Mouse (Mus musculus) kidney, postnatal 0 days (tissue): ENCODE data around the gene Tmem51. TPM values are rescaled to one million over a fixed set of nuclear protein-coding genes. Genes with fewer than 3 reads are reported as not detected.
A peak's percentile ranks its signal among the peaks of the same experiment; 100 is the strongest.

Experiments
- ATAC-seq: fragments of 200-750 bp; cut with Nextera tagmentation; replicated peaks from 2 replicates; pipeline ENCODE4 v1.8.0; 2017; ENCODE audit warnings: low read depth, moderate number of reproducible peaks, moderate TSS enrichment, moderate library complexity; ENCODE audit not compliant: low FRiP score
- DNase-seq: peaks from one replicate; pipeline ENCODE4 v3.0.0-alpha.2; 2016; ENCODE audit warnings: low spot score
- H3K27ac ChIP-seq: fragments of 300-500 bp; sonication (generic); 2 replicates; pipeline ENCODE4 v1.5.1; 2014; ENCODE audit warnings: mild to moderate bottlenecking
- H3K27me3 ChIP-seq: fragments of 300-500 bp; sonication (generic); 2 replicates; pipeline ENCODE4 v1.6.1; 2014; ENCODE audit warnings: low read length, mixed read lengths; ENCODE audit not compliant: insufficient read depth
- H3K36me3 ChIP-seq: fragments of 300-500 bp; sonication (generic); 2 replicates; pipeline ENCODE4 v1.6.1; 2014; ENCODE audit warnings: low read length, mixed read lengths; ENCODE audit not compliant: insufficient read depth
- H3K4me1 ChIP-seq: fragments of 300-500 bp; sonication (generic); replicated peaks from 2 replicates; pipeline ENCODE4 v1.6.1; 2014; ENCODE audit warnings: antibody characterized with exemption, low read length, mixed read lengths; ENCODE audit not compliant: insufficient read depth
- H3K4me2 ChIP-seq: fragments of 300-500 bp; sonication (generic); 2 replicates; pipeline ENCODE4 v1.6.1; 2014; ENCODE audit warnings: mild to moderate bottlenecking, low read length, moderate library complexity, mixed read lengths
- H3K4me3 ChIP-seq: fragments of 300-500 bp; sonication (generic); replicated peaks from 2 replicates; pipeline ENCODE4 v1.5.1; 2014; ENCODE audit warnings: low read depth, low read length
- H3K9ac ChIP-seq: fragments of 300-500 bp; sonication (generic); 2 replicates; pipeline ENCODE4 v1.6.1; 2014; ENCODE audit warnings: low read depth, low read length
- H3K9me3 ChIP-seq: fragments of 300-500 bp; sonication (generic); replicated peaks from 2 replicates; pipeline ENCODE4 v1.6.1; 2016; ENCODE audit warnings: low read length, inconsistent platforms, mixed read lengths
- CTCF ChIP-seq: IDR thresholded peaks from 2 replicates; pipeline ENCODE4 v1.5.1; 2016; ENCODE audit warnings: antibody characterized with exemption, low read depth, mild to moderate bottlenecking, moderate library complexity
- WGBS: fragments of 180-500 bp; shearing (Covaris S2); extraction: QIAGEN DNeasy Blood & Tissue Kit; methylation state at CpG from one replicate; pipeline ENCODE4 v1.1.7; 2014; 5-methylcytosine and 5-hydroxymethylcytosine counted together
- polyA plus RNA-seq: library from polyadenylated mRNA; unstranded; fragments of >200 nt; fragmentation: Nextera tagmentation; extraction: Ambion mirVana; gene quantifications from 2 replicates; pipeline ENCODE4 v1.2.1, GENCODE M21; 2015

Gene Tmem51
- polyA plus RNA-seq, 1 experiment from 2014 or later, result 56.8 TPM

DNA sequence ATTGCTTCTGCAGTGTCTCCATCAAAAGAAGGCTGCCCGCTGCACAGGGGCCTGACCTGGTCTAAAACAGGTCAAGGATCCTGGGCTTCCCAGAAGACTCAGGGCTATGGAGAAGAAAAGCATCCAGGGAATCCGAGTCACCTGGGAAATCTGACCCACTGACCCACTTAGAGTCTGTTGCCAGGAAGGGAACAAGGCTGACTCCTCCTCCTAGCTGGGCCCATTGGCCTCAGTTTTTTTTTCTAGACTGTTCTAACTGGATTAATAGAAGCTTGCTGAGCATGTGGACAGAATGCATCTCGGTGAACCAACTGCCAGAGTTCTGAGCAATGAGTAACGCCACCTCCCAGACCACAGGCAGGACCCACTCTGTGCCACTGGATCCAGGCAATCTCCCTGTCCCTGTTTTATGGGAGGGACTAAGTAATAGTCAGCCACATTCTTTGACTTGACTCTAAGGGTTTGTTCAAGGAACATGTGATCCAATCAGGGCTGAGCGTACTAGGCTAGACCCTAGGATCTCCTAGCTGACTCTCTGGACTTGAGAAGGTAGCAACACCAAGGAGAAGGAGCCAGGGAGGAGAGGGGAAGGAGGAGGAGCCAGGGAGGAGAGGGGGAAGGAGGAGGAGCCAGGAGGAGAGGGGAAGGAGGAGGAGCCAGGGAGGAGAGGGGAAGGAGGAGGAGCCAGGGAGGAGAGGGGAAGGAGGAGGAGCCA lies 90.6 kb downstream of the Tmem51 start:
- no peak overlapping the region for H3K27ac ChIP-seq
- DNase-seq (no peak), ATAC-seq (0 out of 2 replicates have a peak, but pooled peaks have one; percentile 15)
- 65% methylated on average over 5 of the region's 5 CpGs for WGBS
- no peaks in the 10 kb centered on the region for H3K36me3 ChIP-seq
- TF ChIP-seq CTCF, result no peak
- no peak overlapping the region for H3K4me2 ChIP-seq
- H3K4me1 ChIP-seq, result 0 out of 2 replicates have a peak, but pooled peaks cover 5% of the 10 kb centered on the region
- no peak overlapping the region for H3K9ac ChIP-seq
- no peaks in the 10 kb centered on the region for H3K9me3 ChIP-seq
- H3K27me3 ChIP-seq, result no peaks in the 10 kb centered on the region
- H3K4me3 ChIP-seq, result no peak overlapping the region

GRCm38 (mm10) chr4:141992530-141993204 lies 91.4 kb downstream of the Tmem51 start:
- Histone ChIP-seq H3K4me1 (no peaks in the 10 kb centered on the region), H3K9ac (no peak overlapping the region), H3K27me3 (no peaks in the 10 kb centered on the region), H3K27ac (no peak overlapping the region), H3K4me2 (no peak overlapping the region), H3K36me3 (no peaks in the 10 kb centered on the region), H3K9me3 (no peaks in the 10 kb centered on the region), H3K4me3 (no peak overlapping the region)
- ATAC-seq (no peak), DNase-seq (no peak)
- 85% methylated on average over 14 of the region's 14 CpGs for WGBS
- no peak for TF ChIP-seq CTCF

DNA sequence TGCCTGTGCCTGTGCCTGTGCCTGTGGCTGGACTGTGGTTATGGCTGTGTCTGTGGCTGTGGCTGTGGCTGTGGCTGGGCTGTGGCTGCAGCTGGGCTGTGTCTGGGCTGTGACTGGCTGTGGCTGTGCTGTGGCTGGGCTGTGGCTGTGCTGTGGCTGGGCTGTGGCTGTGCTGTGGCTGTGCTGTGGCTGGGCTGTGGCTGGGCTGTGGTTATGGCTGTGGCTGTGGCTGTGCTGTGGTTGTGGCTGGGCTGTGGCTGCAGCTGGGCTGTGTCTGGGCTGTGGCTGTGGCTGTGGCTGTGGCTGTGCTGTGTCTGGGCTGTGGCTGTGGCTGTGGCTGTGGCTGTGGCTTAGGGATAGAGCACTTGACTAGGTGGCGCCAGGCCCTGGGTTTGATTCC lies 95.9 kb downstream of the Tmem51 start:
- ATAC-seq, result no peak
- no peak overlapping the region for H3K4me2 ChIP-seq
- no peaks in the 10 kb centered on the region for H3K4me1 ChIP-seq
- TF ChIP-seq CTCF, result no peak
- H3K36me3 ChIP-seq, result no peaks in the 10 kb centered on the region
- H3K27ac ChIP-seq, result no peak overlapping the region
- 89% methylated on average over 1 of the region's 1 CpGs for WGBS
- no peaks in the 10 kb centered on the region for H3K27me3 ChIP-seq
- no peaks in the 10 kb centered on the region for H3K9me3 ChIP-seq
- no peak for DNase-seq
- H3K9ac ChIP-seq, result no peak overlapping the region
- no peak overlapping the region for H3K4me3 ChIP-seq

DNA sequence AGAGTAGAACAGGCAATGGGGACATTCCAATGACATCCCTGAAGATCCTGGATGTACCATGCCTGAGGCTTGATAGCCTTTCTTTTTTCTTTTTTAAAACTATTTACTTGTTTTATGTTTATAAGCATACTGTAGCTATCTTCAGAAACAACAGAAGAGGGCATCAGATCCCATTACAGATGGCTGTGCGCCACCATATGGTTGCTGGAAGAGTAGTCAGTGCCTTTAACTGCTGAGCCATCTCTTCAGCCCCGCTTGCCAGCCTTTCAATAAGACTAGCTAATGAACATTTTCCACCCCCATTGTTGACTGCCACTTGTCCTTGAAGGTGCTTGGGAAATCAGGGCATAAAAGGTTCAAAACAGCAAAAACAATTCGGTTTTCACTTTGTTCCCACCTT lies 100.4 kb downstream of the Tmem51 start:
- H3K9ac ChIP-seq, result no peak overlapping the region
- H3K9me3 ChIP-seq, result no peaks in the 10 kb centered on the region
- H3K36me3 ChIP-seq, result no peaks in the 10 kb centered on the region
- no peak overlapping the region for H3K4me3 ChIP-seq
- no peak overlapping the region for H3K27ac ChIP-seq
- no peak overlapping the region for H3K4me2 ChIP-seq
- WGBS, result 63% methylated on average over 3 of the region's 3 CpGs
- DNase-seq (no peak), ATAC-seq (no peak)
- no peaks in the 10 kb centered on the region for H3K27me3 ChIP-seq
- H3K4me1 ChIP-seq, result no peaks in the 10 kb centered on the region
- peak; percentile 53 for TF ChIP-seq CTCF

DNA sequence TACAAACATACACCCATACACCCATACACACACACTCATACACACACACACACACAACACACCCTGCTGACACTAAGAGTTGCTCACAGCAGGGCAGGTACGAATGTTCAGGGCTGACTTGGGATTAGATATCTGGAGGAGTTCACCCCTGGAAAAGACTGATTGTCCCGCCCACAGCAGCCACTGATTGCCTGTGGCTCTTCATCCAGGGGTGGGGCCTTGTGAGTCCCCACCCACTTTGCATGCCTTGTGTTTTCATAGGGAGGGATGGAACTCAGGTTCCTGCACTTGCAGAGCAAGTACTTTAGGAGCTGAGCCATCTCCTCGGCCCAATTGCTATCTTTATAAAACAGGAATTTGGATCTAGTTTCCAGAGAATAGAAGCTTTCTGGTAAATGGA lies 102.6 kb downstream of the Tmem51 start:
- 71% methylated on average over 3 of the region's 3 CpGs for WGBS
- ATAC-seq (no peak), DNase-seq (no peak)
- no peaks in the 10 kb centered on the region for H3K9me3 ChIP-seq
- no peak overlapping the region for H3K4me2 ChIP-seq
- no peaks in the 10 kb centered on the region for H3K27me3 ChIP-seq
- H3K27ac ChIP-seq, result no peak overlapping the region
- H3K36me3 ChIP-seq, result no peaks in the 10 kb centered on the region
- H3K4me1 ChIP-seq, result no peaks in the 10 kb centered on the region
- no peak overlapping the region for H3K9ac ChIP-seq
- TF ChIP-seq CTCF, result no peak
- H3K4me3 ChIP-seq, result no peak overlapping the region

Other genes starting within 250 kb of the Tmem51 start
- gene Ctrc, start 237.9 kb downstream of the Tmem51 start, polyA plus RNA-seq, result not detected in 2 replicates
- 48.3 and 51.3 TPM in 2 replicates for gene Efhd2, start 209.4 kb downstream of the Tmem51 start, polyA plus RNA-seq
- gene Fhad1, start 69.2 kb downstream of the Tmem51 start, polyA plus RNA-seq, result 0.32 and 0.50 TPM in 2 replicates
- 16.2 and 16.4 TPM in 2 replicates for gene Kazn, start 155.1 kb upstream of the Tmem51 start, polyA plus RNA-seq